Mouse (Mus musculus) lung, postnatal 36 days (tissue): Measurements from ENCODE around the gene Mmp20.

ENCODE experiments used
- DNase-seq: peaks from one replicate; pipeline ENCODE4 v3.0.0; 2022; ENCODE audit warnings: mixed read lengths

Mmp20 gene

GRCm38 (mm10) chr9:7691790-7692189 is 63.8 kb downstream of the Mmp20 start, which contains the start of gene Mmp7:
Mmp7 (plus strand) TSS chr9:7692090.
- DNase-seq = no peak

- DNase-seq = no peak
Observed at GRCm38 (mm10) chr9:7693961-7694360, 65.9 kb downstream of the Mmp20 start.

GRCm38 (mm10) chr9:7695646-7696045 is 67.6 kb downstream of the Mmp20 start:
- no peak for DNase-seq

GRCm38 (mm10) chr9:7708698-7709097 is 80.7 kb downstream of the Mmp20 start:
- no peak for DNase-seq

GRCm38 (mm10) chr9:7711196-7711595 is 83.2 kb downstream of the Mmp20 start:
- no peak for DNase-seq

- DNase-seq = peak; percentile 72
Observed at GRCm38 (mm10) chr9:7714062-7714907, 86.3 kb downstream of the Mmp20 start.

- no peak for DNase-seq
Observed at GRCm38 (mm10) chr9:7714908-7715175, 86.8 kb downstream of the Mmp20 start.

- DNase-seq = no peak
Observed at GRCm38 (mm10) chr9:7721543-7721942, 93.5 kb downstream of the Mmp20 start.
